Mouse (Mus musculus): Measurements from ENCODE around the gene Dlgap1.

DNA sequence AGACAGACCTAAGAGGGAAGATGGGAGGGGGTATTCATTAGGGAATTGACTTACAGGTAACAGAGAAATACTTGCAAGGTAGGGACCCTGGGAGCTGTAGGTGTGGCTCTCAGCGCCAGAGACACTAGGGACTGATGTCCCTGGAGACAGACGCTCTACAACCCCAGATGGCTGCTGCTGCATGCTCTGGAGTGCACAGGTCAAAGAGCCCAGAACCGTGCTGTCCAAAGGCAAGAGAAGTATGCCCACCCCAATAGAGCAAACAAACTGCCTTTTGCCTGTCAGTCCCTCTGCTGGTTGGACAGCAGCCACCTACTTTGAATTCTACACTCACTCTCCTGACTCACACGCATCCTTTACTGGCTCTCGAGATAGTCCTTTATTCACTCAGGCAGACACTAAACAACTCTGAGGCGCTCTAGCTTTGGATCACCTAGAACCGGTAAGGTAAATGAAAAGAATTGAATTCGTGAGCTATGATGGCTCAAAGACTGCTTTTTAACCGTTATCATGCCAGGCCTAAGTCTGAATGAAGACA, 333.1 kb downstream of the Dlgap1 start:
- TF ChIP-seq CTCF (IDR thresholded peaks at IDR 0.05; ENCODE audit: extremely low read depth, insufficient read depth, low read length) (no peak), POLR2A (IDR thresholded peaks at IDR 0.05; ENCODE audit: extremely low read depth, insufficient read depth, low read length) (no peak)
